Mouse (Mus musculus) gonadal fat pad, adult 2 months (tissue): ENCODE data around the gene Tldc1. TPM values are rescaled to one million over a fixed set of nuclear protein-coding genes. Genes with fewer than 3 reads are reported as not detected.

Source experiments
- DNase-seq: peaks from one replicate; pipeline ENCODE4 v3.0.0-alpha.2; 2012; ENCODE audit warnings: low read depth
- polyA plus RNA-seq: library from polyadenylated mRNA; depleted of rRNA; stranded (reverse); fragments of >200 nt; gene quantifications from 2 replicates; pipeline ENCODE4 v1.2.3, GENCODE M21; 2012; rRNA removed

The Tldc1 gene
- 9.9 and 12.8 TPM in 2 replicates for polyA plus RNA-seq

- peak; percentile 88 for DNase-seq
These were observed at the start of gene Tldc1 for GRCm38 (mm10) chr8:119778263-119778662. TSS of gene Tldc1 (minus strand) at chr8:119778416.

DNA sequence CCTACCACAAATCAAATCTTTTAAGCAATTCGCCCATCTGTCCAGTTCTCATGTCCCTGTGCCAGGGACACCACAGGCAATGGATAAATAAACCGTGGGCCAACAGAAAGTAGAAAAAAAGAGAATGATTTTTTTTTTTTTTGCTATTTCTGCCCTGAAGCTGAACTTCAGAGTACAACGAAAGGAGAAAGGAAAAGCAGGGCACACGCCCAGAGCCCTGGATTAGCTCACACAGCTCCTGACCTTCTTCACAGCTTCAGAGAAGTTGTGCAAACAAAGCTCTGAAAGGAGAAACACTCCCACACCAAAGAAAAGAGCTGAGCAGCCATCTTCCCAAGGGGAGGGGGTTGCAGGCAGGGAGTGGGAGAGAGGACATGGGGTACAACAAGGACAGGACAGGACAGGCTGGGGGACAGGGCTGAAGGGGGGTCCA, 49.5 kb upstream of the Tldc1 start:
- DNase-seq = peak; percentile 88

GRCm38 (mm10) chr8:119826982-119827381, 48.8 kb upstream of the Tldc1 start:
- DNase-seq = no peak

DNA sequence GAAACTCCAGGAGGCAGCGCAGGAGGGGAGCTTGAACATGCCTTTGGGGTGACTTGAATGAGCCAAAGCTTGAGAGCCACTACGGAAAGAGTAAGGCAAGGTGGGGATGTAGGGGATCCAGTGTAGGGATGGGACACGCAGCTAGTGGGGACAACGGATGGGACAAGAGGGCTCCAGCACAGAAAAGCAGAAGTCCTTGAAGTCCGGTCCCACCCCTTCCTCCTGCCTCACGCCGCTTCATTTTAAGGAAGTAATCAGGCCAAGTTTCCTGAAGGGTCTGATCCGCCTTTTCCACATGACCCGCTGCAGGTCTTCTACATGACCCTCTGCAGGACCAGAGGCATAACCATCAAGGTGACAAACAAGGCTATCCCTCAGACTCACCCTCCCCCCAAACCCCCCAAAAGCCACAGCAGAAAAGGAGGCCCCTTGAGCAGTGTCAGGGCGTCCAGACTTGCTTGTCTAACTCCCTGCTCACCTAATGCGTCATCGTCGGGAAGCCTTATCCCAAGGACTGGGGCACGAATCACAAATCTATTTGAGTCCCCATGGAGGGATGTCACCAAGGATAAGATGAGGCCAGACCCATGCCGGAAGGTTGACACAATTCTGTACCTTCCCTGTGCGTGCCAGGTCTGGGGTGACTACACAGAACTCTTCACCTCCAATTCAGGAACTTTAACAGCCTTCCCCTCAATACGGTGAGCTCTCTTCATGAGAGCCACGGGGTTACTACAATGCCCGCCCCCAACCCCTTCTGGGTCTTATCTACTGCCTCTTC, 47.9 kb upstream of the Tldc1 start:
- no peak for DNase-seq

GRCm38 (mm10) chr8:119824809-119825273, 46.6 kb upstream of the Tldc1 start:
- no peak for DNase-seq

DNA sequence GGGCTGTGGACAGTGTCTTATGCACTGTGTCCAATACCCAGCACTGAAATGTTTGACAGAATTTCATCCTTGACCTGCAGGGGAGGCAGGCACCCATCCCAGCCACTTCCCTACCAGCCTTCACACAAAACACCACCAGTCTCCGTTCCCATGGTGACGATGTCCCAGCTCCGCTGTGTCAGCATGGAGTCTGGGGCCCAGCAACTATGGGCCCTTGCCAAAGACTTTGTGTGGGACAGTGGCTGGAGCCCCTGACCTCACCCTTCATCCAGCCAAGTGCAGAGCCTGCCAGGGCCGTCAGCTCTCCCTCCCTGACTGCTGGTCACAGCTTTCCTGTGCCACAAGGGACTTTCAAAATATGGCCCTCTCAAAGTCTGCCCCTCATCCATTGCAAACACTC, 45.9 kb upstream of the Tldc1 start:
- no peak for DNase-seq

- DNase-seq = no peak
These were observed 45.1 kb upstream of the Tldc1 start for GRCm38 (mm10) chr8:119823278-119823677.

- no peak for DNase-seq
These were observed 43.5 kb upstream of the Tldc1 start for GRCm38 (mm10) chr8:119821691-119822090.

DNA sequence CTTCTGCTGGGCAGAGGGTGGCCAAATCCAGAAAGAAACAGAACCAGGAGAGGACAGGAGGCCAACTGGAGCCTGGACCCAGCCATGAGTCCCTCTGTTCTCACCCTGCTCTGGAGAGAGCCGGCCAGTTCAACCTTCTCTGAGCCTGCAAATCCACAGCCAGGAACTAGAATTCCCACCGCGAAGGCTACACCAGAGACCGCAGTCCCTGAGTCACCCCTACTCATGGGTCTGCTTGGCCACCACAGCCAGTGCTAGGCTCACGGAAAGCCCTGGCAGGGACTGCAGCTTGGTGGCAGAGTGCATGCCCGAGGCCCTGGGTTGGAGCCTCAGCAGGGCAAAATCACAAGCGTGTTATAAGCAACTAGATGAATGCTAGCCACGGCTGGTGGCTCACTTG, 41.8 kb upstream of the Tldc1 start:
- no peak for DNase-seq

GRCm38 (mm10) chr8:119819316-119819715, 41.1 kb upstream of the Tldc1 start:
- no peak for DNase-seq

- no peak for DNase-seq
These were observed 39.2 kb upstream of the Tldc1 start for GRCm38 (mm10) chr8:119817446-119817845.

DNA sequence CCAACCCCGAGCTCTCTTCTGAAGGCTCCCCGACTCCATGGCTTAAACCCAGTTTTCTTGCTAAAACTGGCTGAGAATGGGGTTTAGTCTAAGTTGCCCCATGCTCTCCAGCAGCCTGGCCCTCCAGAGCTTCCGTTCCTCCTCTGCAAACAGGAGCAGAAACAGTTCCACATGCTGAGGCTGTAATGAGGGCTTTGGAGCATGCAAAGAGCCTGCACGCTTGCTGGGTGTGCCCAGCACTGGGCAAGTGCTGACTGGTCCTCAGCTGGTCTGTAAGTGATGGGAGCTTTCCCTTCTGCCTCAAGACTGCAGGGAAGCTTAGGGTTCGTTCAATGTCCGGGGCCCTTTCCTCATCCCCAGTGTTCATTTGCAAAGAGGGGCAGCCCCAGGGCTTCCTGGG, 38.0 kb upstream of the Tldc1 start:
- no peak for DNase-seq

GRCm38 (mm10) chr8:119812650-119813431, 34.6 kb upstream of the Tldc1 start:
- no peak for DNase-seq

GRCm38 (mm10) chr8:119811925-119812324, 33.7 kb upstream of the Tldc1 start:
- no peak for DNase-seq

DNA sequence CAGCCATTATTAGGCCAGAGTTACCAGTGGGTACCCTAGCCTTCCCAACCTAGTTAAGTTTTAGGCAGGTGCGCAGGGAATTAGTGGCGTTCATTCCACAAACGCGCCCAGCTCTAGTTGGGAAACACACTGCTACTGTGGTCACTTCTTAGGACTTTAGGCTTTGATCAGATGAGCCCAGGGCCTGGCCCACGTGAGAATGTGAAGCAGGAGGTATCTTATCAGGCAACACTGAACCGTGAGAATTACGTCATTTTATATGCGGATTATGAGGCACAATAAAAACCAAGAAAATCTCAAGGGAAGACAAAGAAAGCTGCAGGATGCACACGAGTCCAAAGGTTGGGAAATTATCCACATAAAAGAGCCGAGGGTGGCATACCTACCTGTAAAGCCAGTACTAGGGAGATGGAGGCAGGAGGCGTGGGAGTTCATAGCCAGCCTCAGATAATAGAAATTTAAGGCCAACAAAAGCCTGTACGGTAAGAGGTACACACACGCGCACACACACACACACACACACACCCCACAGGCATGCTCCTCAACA, 32.8 kb upstream of the Tldc1 start:
- DNase-seq = no peak

DNA sequence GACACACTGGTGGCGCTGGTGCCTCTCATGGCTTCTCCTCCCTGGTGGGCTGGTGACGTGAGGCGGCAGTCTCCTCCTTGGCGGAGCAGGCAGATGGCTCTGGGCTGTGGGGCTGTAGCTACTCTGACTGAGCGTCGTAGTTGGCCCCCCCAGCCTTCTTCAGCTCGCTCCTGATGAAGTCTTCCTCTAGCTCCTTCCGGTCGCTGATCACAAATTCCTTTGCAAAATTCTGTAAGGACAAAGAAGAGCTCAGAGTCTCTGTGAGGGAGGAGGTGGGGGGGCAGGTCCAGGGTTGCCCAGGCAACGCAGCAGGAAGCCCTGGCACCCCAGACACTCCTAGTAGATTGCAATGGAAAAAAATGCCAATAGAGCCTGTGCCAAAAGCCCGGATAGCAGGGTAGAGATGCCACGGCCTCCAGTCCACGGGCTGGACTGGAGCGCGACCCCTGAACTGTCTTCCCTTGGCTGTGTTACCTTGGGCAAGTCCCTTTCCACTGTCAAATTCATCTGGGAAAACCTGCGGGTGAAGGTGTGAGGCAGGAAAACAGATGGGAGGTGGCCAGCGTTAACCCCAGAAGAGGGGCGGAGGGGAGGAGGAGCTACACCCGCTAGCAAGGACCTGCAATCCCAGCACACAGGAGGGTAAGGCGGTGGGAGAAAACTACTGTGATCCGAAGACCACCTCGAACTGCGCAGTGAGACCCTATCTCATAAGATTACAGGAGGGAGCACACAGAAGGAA, 32.1 kb upstream of the Tldc1 start:
- DNase-seq = no peak

GRCm38 (mm10) chr8:119809620-119810019, 31.4 kb upstream of the Tldc1 start:
- no peak for DNase-seq

GRCm38 (mm10) chr8:119807687-119808086, 29.5 kb upstream of the Tldc1 start:
- no peak for DNase-seq

DNA sequence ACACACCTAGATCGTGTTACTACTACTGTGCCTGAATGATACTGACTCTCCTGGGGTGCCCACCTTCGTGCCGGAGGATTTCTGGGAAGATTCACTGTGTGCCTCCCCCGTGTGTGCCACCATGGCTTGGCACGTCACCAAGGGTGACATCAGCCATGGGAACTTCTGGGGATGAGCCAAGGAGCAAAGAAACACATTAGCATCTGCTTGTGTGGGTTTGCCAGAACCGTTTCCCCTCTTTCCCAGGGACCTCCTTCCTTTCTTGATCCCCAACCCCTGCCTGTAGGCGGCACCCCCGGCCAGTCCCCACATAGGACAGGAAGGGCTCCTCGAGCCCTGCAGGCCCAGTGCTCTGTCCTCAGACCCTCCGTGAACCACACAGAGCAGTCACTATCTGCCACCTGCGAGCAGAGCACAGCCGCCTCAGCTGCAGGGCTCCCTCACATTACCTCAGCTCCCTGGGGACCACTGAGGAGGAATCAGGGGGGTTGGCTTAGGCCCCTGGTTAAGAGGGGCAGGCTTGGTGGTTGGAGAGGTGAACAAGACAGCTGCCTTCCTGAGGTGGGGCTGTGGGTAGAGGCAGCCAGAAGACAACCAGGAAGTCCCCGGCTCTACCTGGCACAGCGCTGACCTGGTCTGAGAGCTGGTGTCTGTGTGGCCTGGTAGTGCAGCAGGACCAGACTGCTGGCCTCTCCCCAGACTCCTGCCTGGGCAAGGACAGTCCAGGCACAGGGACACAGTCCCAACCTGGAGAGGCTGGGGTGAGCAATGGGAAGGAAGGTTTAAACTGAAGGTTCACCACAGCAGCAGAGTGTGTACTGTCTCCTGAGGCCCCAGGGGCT, 28.4 kb upstream of the Tldc1 start:
- DNase-seq = no peak

GRCm38 (mm10) chr8:119805275-119805674, 27.1 kb upstream of the Tldc1 start:
- no peak for DNase-seq

DNA sequence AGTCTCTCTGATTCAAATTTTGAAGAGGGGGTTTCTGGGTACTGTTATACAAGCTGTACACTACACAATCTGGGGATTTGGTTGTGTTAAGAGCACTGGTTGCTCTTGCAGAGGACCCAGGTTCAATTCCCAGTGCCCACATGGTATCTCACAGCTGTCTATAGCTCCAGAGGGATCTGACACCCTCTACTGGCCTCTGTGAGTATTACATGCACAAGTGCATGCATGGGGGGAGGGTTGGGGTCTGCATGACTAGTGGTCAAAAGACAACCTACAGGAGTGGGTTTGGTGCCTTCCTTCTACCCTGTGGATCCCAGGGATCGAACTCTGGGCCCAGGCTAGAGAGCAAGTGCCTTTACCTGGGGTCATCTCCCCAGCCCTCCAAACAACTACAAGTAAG, 24.4 kb upstream of the Tldc1 start:
- DNase-seq = no peak
